Mouse (Mus musculus): ENCODE data around the gene Whamm.

DNA sequence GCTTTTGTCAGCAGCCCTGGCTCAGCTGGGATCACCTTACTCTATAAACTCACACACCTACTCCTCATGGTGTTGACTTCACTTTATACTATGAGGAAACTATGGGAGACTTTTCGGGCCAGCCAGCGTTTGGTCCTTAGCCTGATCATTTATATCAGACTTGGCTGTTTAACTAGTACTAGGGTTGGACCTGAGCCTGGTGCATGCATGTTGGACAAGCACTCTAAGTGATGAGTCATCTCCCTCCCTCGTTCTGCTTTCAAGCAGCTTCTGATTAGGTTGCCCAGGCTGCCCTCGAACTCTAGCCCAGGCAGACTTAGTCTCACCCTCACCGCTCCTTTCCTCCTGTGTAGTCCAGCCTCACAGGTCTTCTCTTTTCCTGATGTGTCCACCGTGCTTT, 2.3 kb downstream of the Whamm start:
- TF ChIP-seq ZC3H11A (IDR thresholded peaks at IDR 0.05; ENCODE audit: borderline replicate concordance, low read depth, low read length) (no peak), ZNF384 (IDR thresholded peaks at IDR 0.05; ENCODE audit: low read depth, low read length) (no peak), MAFK (IDR thresholded peaks at IDR 0.05; ENCODE audit: insufficient read depth, low read depth, low read length) (no peak), CHD2 (IDR thresholded peaks at IDR 0.05; ENCODE audit: low read depth, low read length) (no peak), HCFC1 (IDR thresholded peaks at IDR 0.05; ENCODE audit: borderline replicate concordance, insufficient read depth, low read length) (no peak)

Measured in ES-E14 (cell line).